Mouse (Mus musculus): Measurements from ENCODE around the gene Hist1h2bh. TPM values are rescaled to one million over a fixed set of nuclear protein-coding genes. Genes with fewer than 3 reads are reported as not detected.
"Not testable (repeated sequence)": the region's sequence is repeated elsewhere in the genome, so short reads cannot be mapped to it uniquely, and the experiment has no call there.

Hist1h2bh gene
- polyA plus RNA-seq, 1 experiment, result 0.44 TPM

DNA sequence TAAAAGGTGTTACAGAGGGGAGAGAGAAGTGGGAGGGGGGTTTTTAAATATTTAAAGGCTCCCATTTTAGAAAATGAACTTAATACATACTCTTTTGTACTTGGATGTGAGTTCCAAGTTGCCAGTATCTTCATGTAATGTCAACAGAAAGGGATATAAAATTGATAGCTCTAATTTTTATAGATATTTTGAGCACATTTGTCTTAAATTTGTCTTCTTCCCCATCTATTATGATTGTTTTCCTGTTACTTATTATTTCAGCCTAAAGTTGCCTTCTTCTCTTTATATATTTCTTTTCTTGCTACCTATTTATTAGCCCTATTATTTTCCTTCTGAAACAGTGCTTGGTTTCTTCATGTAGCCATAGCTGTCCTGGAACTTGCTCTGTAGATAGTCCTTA lies 9.8 kb upstream of the Hist1h2bh start, which contains the start of gene Hist1h1d:
Gene Hist1h1d, plus strand, starts transcription at position 301 of the 400 bp plus-strand sequence.
- no peak for DNase-seq (ENCODE audit: extremely low spot score in 1 of 2, low spot score in 1 of 2)

DNA sequence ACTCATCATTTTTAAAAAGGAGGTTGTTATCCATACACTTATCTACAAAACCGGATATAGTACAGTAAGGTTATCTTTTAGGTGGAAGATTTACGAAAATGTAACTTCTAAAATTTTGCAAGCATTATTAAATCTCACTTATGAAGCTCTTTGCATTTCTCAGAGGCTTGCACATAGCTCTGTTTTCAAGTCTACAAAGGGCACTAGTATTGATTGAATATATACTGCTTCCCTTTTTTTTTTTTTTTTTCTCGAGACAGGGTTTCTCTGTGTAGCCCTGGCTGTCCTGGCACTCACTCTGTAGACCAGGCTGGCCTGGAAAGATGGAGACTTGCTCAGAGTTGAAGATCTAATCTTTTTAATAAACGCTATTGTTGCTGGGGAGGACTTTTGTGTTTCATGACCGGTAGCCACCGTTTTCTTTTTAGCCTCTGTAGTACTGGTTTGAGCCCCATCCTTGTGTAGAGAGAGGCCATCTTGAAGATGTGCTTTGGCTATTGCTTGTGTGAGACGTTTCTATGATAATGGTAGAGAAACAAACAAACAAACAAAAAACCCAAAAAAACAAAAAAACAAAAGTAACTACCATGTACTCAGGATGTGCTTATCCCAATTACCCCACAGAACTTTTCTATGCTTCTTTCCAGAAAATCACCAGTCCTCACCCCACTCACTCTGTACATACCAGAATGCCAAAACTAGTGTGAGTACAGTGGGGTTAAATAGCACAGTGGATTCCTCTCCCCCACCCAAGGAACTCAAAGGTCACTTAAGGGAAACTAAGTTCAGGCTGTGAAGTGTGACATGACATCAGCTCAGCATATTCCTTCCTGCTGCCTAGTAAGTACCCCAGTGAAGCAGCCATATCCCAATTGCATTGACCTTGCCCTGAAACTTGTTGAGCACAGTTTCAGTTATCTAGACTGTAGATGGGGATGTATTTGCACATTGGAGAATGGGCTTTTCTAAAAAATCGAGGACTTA lies 9.0 kb upstream of the Hist1h2bh start:
- DNase-seq (ENCODE audit: extremely low spot score in 1 of 2, low spot score in 1 of 2), result no peak

DNA sequence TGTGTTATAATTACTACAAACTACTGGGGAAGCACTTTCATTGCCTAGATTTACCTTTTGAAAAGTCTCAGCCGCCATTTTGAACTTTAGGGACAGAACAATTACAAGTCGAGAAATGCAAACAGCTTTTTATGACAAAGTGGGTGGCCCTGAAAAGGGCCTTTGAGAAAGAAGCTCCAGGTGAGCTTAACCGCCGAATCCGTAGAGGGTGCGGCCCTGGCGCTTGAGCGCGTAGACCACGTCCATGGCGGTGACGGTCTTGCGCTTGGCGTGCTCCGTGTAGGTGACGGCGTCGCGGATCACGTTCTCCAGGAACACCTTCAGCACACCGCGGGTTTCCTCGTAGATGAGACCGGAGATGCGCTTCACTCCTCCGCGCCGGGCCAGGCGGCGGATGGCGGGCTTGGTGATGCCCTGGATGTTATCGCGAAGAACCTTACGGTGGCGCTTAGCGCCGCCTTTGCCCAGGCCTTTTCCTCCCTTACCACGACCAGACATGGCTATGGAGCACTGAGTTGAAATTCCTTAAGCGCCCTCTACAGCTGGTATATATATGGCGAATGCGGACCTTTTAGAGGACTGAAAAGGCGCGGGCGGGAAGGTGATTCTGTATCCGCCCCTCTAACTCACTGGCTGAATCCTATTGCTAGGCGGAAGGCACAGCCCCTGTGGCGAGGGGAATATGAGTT lies 8.1 kb upstream of the Hist1h2bh start, which contains the start of gene Hist1h4f:
Gene Hist1h4f, minus strand, starts transcription at position 503 of the 689 bp plus-strand sequence.
- peak; percentile 93 to 96 for DNase-seq (ENCODE audit: extremely low spot score in 1 of 2, low spot score in 1 of 2)

DNA sequence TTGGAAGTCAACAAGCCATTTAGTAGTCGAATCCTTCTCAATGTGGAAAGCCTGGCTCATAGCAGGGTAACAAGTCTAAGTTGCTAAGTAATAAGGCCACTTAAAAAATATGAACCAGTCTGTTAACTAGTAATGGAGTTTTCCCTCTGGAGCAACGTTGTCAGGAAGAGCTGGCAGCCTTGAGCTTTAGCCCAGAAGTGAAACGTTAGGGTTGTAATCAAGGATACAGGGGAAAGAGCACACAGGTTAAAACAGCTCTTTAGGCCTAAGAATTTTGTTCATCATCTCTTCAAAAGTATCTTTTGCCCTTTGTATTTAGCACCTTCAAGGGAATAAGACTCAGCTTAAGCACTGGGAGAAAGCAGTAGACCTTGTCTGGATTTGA lies 7.6 kb upstream of the Hist1h2bh start:
- DNase-seq (ENCODE audit: extremely low spot score in 1 of 2, low spot score in 1 of 2), result no peak

DNA sequence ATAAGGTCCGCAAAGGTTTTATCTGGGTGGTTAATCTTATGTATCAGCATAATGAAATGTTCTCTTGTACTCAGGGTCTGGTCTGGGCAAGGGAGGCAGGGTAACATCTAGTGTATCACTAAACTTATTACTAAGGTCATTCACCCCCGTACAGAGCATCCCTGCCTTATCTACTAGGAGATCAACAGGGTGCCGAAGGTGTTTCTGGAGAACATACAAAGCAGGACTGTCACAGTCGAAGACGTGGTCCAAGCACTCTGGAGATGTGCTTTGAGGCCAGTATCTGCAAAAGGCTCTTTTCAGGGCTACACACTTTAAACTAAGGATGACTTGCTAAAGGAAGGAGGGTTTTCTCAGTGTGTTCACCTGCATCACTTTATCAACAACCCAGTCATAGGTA lies 3.5 kb upstream of the Hist1h2bh start:
- DNase-seq (ENCODE audit: extremely low spot score in 1 of 2, low spot score in 1 of 2), result no peak

DNA sequence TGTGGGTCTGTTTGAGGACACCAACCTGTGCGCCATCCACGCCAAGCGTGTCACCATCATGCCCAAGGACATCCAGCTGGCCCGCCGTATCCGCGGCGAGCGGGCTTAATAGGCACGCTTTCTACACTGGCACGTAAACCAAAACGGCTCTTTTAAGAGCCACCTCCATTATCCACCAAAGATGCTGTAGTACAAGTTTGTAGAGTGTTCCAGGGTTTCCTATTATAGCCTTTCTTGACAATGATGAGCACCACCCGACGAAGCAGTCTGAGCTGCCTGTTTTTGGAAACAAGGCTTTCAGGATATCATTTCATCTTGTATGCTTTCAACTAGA lies 1.6 kb upstream of the Hist1h2bh start:
- not testable (repeated sequence) for DNase-seq (ENCODE audit: extremely low spot score in 1 of 2, low spot score in 1 of 2)

DNA sequence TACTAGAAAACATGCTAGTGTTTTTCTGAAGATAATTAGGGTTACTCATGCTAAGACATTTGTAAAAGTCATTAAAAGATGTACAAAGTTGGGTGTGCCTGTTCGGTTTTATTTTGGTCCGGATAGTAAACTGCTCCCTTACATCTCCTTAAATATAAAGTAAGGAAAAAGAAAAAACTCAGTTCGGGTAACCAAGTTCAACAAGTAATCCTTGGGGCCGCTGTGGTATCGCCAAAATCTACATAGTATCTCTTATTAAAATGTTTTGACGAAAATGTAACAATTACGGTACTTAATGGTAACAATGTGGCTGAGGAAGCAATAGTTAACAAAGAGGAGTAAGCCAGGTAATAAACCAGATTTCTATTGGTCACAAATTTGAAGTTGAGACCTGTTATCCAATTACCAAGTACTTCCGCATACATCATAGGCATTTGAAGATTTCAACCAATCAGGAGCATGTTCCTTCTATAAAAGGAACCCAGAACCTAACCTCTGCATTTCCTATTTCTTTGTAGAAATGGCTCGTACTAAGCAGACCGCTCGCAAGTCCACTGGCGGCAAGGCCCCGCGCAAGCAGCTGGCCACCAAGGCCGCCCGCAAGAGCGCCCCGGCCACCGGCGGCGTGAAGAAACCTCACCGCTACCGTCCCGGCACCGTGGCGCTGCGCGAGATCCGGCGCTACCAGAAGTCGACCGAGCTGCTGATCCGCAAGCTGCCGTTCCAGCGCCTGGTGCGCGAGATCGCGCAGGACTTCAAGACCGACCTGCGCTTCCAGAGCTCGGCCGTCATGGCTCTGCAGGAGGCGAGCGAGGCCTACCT lies 984 bp upstream of the Hist1h2bh start, which contains the start of gene Hist1h3f:
Gene Hist1h3f, plus strand, starts transcription at position 88 of the 822 bp plus-strand sequence.
- DNase-seq (ENCODE audit: extremely low spot score in 1 of 2, low spot score in 1 of 2), result peak; percentile 81 to 96

DNA sequence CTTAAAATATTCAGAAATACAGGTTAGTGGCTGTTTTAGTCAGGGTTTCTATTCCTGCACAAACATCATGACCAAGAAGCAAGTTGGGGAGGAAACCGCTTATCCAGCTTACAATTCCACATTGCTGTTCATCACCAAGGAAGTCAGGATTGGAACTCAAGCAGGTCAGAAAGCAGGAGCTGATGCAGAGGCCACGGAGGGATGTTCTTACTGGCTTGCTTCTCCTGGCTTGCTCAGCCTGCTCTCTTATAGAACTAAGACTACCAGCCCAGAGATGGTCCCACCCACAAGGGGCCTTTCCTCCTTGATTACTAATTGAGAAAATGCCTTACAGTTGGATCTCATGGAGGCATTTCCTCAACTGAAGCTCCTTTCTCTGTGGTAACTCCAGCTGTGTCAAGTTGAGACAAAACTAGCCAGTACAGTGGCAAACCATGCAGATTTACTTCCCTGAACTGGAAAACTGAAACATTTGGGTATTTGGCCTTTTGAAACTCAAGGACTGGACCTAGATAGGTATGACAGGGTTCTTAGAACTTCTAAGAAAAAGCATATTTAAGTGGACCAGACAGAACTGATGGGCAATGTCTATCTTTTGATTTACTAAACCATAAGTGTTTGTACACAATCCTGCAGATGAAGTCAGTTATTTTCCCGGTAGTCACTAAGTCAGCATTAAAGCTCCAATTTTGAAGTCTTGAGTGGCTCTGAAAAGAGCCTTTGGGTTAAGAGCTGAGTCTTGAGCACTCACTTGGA lies 789 bp downstream of the Hist1h2bh start:
- DNase-seq (ENCODE audit: extremely low spot score in 1 of 2, low spot score in 1 of 2), result not testable (repeated sequence)

DNA sequence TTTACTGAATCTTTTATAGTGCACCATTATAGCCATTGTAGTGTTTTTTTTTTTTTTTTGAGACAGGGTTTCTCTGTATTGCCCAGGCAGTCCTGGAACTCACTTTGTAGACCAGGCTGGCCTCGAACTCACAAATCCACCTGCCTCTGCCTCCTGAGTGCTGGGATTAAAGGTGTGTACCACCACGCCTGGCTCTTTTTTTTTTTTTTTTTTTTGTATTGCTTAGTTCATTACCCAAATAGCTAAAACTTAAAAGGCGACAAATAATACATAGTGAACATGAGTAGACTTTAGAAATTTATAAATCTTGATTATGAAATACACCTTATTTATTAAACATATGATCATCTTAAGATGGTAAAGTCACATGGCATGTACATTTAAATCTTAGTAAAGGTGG lies 1.7 kb downstream of the Hist1h2bh start:
- no peak for DNase-seq (ENCODE audit: extremely low spot score in 1 of 2, low spot score in 1 of 2)

- DNase-seq (ENCODE audit: extremely low spot score in 1 of 2, low spot score in 1 of 2), result not testable (repeated sequence)
These were observed 3.4 kb downstream of the Hist1h2bh start for GRCm38 (mm10) chr13:23539821-23540220.

DNA sequence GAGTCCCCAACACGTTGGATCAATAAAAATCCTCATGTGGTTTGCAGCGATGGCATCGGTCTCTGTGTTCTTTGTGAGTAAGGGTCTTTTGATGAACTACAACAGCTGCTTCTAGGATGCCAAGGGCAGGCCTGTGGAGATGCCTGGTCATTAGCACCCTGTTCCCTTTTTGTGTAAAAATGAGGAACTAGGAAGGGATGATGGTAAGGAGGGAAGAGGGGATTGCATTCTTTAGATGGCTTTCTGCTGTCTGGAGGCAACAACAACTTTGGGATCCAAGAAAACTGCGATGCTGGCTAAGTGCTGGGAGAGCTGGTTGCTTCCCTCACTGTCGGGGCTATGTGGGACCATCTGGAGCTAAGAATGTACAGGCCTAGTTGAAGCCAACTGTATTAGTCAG lies 4.9 kb downstream of the Hist1h2bh start:
- DNase-seq (ENCODE audit: extremely low spot score in 1 of 2, low spot score in 1 of 2), result no peak

DNA sequence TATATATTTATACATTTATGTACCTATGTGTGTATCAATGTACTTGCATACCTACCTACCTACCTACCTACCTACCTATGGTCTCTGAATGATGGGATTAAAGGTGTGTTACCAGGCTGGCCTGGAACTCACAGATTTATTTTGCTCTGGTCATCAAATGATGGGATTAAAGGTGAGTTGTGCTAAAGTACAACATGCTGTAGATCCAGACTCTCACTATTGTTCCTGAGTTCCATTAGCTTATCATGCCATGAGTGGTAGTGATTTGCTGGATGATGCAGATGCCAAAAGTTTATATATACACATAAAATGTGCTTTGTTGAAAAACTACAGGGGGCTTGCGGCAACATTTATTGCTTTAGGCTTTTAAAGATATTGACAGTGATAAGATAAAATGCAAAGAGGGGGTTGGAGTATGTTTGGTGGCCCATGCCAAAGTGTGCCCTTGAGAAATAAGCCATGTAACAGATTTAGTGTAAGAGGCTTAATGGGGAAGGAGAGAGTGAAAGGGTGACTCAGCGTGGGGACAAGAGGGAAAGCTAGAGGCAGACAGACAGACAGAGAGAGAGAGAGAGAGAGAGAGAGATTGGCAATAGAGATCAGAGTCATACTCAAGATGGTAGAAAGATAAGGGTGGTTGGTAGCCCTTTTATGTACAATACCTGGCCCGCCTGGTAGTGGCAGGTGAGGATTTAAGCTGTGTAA lies 6.0 kb downstream of the Hist1h2bh start:
- no peak for DNase-seq (ENCODE audit: extremely low spot score in 1 of 2, low spot score in 1 of 2)

- DNase-seq (ENCODE audit: extremely low spot score in 1 of 2, low spot score in 1 of 2), result no peak
These were observed 6.9 kb downstream of the Hist1h2bh start for GRCm38 (mm10) chr13:23536076-23536822.

DNA sequence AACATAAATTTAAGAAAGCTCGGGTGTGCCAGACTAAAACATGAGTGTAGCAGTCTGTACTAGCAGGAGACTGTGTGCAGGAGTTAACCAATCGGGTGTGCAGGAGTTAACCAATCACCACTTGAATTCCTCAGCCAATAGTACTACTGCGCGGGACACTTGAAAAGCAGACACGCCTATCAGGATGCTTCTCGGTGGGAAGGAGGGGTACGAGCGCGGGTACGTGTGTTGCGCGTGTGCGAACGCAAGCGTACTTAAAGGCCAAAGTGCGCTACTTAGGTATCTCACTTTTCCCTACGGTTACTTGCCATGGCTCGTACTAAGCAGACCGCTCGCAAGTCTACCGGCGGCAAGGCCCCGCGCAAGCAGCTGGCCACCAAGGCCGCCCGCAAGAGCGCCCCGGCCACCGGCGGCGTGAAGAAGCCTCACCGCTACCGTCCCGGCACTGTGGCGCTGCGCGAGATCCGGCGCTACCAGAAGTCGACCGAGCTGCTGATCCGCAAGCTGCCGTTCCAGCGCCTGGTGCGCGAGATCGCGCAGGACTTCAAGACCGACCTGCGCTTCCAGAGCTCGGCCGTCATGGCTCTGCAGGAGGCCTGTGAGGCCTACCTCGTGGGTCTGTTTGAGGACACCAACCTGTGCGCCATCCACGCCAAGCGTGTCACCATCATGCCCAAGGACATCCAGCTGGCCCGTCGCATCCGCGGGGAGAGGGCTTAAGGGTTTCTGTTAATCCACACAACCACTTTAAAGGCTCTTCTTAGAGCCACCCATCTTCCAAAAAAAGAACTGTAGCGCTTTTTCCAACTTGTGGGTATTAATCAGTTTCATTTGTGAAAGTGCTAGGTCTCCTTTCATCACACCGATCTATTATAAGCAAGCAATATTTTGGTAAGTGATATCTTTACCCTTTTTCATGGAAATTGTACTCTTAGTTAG lies 7.8 kb downstream of the Hist1h2bh start, which contains the start of gene Hist1h3g:
Gene Hist1h3g, plus strand, starts transcription at position 286 of the 939 bp plus-strand sequence.
- DNase-seq (ENCODE audit: extremely low spot score in 1 of 2, low spot score in 1 of 2), result peak; percentile 93 to 95

GRCm38 (mm10) chr13:23534368-23535131 lies 8.6 kb downstream of the Hist1h2bh start:
- no peak for DNase-seq (ENCODE audit: extremely low spot score in 1 of 2, low spot score in 1 of 2)

DNA sequence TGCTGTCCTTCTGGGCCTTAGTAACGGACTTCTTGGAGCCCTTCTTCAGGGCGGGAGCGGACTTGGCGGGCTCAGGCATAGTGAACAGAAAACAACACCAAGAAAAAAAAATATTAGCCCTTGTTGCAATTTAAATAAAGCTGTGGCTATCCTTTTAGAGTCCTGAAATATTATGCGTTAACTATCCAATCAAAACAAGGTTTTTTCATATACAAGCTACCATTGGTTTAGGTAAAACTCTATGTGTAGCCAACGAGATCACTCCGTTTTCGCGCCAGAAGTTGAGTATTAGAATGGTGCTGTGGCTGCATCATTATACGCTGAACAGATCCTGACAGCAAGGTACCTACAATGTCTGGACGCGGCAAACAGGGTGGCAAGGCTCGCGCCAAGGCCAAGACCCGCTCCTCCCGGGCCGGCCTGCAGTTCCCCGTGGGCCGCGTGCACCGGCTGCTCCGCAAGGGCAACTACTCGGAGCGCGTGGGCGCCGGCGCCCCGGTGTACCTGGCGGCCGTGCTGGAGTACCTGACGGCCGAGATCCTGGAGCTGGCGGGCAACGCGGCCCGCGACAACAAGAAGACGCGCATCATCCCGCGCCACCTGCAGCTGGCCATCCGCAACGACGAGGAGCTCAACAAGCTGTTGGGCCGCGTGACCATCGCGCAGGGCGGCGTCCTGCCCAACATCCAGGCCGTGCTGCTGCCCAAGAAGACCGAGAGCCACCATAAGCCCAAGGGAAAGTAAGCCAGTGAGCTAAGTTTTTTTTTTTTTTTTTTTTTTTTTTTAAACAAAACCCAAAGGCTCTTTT lies 9.4 kb downstream of the Hist1h2bh start, which contains the start of gene Hist1h2af:
Gene Hist1h2af, plus strand, starts transcription at position 347 of the 808 bp plus-strand sequence.
- DNase-seq (ENCODE audit: extremely low spot score in 1 of 2, low spot score in 1 of 2), result peak; percentile 73 to 87

All from frontal cortex, adult 2 months (tissue).